Mouse (Mus musculus) cerebellum, postnatal 25 days (tissue): ENCODE measurements at regions not wholly inside any gene's neighbourhood (a gene's known extent, or its start where the extent isn't known, plus 50 kb on each side); places are given as distances from the start of the nearest gene placed in this dataset.
"Not testable (repeated sequence)": the region's sequence is repeated elsewhere in the genome, so short reads cannot be mapped to it uniquely, and the experiment has no call there.

Source experiments
- DNase-seq, 2 experiments: peaks; one replicate each; pipeline ENCODE4 v3.0.0; 2021; ENCODE audit warnings: mixed read lengths in 2 of 2

DNA sequence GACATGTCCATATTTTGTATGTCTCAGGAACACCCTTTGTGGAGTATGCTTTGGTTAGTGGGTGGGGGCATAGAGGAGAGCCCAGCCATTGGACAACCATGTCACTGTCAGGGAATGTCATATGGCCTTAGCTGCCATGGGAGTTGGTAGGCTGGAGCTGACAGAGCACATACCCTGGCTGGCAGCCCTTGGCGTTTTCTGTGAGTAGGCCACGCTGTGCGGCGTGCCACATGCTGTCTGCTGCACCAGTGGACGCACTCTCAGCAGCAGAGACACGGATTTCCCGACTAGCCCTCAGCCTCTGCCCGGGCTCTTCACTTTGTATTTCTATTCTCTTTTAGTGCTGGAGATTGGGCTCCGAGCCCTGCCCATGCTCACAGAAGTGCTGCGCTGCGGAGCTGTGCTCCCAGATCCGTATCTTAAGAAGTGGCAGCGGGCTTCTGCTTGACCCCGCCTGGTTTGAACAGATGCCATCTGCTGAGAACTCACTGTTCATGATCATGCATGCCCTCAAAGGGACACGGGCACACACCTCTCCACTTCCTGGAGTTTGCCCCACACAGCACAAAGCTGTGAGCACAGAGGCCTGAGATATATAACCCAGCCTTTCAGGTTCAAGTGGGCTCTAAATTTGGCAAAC, 160.1 kb downstream of the Sall1 start:
- peak; percentile 6 to 20 for DNase-seq

DNA sequence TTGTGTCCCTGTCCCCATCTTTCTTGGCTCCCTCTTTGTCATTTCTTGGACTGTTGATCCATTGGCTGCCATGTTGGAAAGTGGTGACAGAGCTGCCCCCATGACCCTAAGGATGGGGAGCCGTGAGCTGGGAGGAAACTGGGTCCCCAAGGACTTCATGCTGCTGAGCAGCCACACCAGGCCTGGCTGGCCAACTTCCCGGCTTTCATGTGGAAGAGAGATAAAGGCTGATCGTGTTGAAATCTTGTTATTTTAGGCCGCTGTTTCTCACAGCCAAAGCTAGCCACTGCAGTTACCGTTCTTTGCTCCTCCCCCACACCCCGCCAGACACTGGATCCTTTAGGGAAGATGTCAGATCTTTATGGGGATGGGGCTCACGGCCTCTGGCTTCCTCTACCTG, 164.1 kb downstream of the Sall1 start:
- DNase-seq, result no peak

DNA sequence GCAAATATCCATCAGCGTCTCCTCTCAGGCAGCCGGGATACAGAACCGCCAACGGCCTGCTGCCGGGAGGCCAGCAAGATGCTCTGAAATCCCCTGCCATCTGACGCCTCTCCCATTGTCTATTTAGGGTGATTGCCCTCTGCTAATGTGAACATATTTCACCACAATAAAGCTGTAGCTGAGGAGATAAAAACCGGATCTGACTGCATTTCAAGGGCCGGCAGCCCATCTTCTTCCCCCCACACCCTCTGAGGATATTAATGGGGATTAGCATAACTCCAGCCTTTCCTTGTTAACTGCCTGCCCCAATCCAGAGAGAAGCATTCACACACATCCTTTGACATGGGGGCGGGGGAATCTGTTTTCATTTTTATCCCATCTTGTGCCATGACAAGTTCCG, 166.0 kb downstream of the Sall1 start:
- no peak for DNase-seq

DNA sequence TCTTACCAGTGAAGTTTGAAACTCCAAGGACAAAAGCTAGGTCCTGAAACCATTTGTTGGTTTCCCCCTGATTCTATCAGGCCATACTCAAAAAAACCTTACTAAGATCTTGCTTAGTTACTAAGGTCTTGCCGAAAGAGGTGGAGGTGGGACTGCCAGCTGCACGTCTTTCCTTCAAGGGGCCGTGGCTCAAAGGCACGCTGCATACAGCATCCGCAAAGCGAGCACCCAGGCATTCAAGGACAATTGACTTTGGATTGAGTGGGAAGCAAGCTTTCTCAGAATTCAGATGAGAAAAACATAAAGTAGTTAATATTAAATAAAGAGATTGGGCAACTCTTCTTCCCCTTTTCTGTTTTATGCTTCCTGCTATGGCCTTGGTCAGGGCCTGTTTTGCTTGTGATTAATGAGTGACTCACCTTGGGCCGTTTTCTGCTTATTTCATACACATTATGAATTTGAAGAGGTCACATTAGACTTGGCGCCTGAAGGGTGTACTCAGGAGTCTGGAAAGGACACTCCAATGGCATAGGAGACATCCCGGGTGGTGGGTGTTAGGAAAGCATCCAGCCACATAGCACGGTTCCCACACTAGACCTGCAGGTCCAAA, 166.1 kb downstream of the Cyld start:
- no peak for DNase-seq

DNA sequence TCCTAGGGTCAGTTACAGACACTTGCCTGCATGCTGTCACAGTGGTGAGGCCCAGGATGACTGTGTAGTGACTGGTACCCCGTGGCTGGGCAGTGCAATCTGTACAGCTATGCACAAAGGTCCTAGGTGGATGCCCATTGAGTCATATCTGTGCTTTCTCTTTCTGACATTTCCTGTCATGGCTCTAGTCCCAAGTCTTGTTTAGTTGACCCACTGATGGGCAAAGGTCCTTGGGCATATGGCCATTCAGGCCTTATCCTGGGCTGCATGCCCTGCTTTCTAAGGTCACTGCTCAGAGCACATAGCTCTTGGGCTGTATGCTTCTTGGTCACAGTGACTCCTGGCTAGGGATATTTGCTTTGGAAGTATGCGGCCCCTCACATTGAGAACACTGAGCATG, 160.4 kb downstream of the Cyld start:
- no peak for DNase-seq

DNA sequence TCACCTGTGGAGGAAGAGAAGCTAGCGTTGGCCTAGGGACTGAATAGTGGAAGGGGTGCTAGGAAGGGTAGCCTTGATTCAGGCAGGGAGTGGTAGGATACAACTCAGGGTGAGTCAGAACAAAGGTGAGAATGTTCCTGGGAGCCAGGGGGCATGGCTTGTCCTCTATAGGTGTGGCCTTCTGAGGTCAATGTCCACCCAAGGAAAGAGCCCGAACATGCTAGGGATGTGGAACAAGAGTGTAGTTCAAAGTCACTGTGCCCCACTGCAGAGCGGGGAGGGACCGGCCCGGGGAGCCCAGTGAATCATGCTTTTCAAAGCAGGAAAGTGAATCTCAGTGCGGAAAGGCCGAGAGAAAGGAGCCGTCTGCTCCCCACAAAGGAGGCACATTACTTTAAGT, 156.4 kb downstream of the Cyld start:
- DNase-seq, result no peak

DNA sequence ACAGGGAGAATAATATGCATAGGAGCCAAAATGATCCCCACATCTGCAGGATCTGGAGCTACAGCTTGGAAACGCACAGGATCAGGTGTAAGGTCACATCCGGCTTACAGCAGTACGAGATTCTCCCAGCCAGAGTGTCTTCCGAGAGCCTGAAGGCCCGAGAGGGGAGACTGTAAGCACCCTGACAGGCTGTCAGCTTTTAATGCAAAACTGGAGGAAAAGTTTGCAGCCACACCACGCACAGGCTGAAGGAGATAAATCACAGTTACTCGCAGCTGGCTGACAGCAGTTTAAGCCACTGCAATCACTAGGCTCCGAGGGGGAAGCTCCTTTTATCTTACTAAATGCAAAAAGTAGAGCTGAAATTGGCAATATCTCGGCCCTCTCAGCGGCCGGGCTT, 149.1 kb downstream of the Cyld start:
- no peak for DNase-seq

DNA sequence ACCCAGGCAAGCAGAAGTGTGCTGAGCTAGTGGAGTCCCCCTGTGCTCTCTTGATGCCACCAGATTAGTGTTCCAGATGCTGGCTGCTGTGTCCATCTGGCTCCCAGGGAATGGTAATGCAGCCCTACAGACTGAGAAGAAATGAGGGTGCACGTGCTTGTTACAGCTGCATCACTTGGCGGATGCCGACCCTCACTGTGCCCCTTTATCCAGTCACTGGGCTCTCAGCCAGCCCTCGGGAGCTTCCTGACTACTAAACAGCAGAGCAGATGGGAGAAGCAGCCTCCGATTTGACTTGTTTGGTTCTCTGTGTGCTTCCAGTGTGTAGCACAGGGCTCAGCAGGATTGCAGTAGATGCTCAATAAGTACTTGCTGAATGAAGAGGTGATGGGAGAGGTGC, 147.5 kb downstream of the Cyld start:
- DNase-seq, result peak; percentile 8 to 23

DNA sequence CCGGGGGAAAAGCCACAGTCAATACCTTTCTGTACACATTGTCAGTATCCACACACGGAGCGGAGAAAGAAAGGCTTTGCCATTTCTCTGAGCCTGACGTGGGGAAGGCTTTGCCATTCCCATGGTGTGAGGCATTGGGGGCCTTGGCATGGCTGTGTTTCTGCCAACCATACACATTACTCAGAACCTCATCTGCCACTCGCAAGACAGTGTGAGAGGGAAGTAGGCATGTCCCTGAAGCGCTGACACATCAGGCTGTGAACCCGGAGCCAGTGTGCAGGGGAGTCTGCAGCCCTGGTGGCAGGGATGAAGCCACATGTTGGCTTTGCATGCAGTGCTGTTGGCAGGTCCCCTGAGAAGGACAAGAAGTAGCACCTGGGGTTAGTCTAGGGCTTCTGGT, 145.6 kb downstream of the Cyld start:
- no peak for DNase-seq

DNA sequence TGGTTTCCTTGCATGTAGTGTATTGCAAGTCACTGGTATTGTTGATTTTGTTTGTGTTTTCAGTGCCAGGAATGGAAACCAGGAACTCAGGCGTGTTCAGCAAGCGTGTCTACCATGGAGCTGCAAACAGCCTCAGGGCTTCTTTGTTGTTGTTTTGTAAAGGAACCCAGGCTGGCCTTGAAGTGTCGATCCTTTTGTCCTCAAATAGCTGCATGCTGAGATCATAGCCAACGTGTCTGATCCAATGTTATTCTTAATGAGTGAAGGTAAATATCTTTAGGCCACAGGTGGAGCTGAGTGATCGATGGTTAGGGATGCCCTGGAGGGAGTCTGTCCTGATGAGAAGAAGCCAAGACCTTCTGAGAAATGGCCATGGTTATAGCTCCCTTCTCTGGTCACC, 143.3 kb downstream of the Cyld start:
- no peak for DNase-seq

DNA sequence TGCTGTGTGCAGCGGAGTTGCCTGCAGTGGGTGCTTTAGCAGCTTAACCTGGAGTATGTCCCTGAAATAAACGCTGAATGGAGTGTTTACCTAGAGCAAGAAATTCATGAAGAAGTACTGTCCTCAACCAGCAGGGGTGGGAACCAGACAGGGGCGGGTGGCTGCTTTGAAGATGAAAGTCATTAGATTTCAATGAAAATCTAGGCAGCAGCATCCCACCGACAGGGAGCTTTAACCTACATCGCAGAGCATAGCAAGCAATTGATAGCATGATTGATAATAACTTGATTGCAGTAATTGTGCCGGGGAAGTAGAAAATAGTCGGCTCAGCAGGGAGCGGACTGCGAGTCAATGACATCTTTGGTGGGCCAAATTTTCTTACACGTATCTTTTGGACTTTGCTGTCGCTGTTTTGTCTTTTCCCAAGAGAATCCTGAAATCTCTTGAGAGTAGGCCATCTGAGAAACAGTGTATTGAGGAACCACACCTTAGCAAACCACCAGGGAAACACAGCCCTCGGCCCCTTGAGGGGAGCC, 139.0 kb downstream of the Cyld start:
- DNase-seq, result no peak

DNA sequence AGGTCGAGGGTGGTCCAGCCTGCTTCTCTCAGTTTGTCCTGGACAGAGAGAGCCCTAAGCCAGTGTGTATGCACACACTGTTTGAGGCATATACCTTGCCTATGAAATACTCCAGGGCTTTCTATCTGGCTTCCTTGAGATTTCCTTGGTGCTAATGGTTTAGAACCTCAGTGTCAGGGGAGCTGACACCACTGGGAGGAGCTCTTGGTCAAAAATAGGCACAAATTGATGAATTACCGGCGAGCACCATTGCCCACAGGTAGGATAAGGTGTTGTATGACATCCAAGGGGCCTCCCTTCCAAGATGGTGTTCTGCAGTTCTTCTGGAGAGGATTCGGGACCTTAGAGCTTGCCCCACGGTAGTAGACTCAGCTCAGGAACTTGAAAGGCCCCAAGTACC, 129.0 kb downstream of the Cyld start:
- no peak for DNase-seq

DNA sequence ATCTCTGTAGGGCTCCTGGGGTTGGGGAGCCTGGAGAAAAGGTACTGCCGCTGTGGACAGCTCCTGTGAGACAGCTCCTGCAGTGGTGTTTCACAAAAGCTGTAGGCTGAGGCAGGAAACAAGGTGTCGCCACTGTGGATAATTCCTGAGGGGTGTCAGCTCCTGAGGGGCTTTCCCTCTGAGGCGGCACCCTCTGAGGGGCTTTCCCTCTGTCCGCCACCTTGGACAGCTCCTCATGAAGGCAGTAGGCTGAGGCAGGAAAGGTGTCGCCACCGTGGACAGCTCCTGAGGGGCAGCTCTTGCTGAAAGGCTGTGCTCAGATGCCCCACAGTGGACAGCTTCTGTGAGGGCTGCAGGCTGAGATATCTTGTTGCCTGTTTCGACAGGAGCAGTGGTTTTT, 127.1 kb downstream of the Cyld start:
- no peak for DNase-seq

DNA sequence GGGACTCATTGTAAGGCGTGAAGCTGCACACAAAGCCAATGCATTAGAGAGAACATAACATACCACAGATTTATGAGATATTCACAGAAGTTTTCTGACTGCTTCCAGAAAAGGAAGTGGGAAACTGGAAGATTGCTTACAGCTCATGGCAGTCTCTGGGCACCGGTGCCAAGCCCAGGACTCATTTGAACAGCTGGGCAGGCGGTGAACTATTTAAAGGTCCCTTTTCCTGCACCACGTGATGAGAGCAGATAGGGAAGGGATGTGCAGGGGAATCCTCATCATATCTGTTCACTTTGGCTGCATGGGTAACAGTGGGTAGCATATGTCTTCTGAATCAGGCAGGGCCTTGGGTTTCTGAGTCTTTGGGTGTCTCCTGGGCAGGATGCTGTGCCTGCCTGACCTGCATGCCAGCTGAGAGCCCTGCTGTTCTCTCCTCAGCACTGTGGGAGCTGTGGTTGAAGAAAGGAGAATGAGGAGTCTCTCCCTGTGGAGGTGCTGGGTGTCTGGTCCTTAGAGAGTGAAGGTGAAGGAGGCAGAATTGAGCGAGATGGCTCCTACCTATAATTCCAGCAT, 123.5 kb downstream of the Cyld start:
- no peak for DNase-seq

DNA sequence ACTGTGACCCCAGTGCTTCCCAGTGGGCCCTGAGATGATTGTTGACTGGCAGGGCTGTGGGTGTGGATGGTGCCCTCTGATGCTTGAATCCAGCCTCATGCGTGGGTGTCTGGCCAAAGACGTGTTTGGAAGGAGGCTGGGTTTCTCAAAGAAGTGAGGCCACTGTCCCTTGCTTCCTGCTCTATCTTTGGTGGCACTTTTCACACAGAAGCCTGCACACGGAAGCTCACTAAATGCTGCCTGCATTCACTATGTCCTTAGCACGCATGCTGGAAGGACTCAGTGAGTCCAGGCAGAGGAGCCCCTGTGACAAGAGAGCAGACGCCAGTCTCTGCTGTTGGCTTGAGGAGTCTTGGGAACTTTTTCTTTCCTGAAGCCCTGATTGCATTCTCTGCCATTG, 119.6 kb downstream of the Cyld start:
- DNase-seq, result no peak

DNA sequence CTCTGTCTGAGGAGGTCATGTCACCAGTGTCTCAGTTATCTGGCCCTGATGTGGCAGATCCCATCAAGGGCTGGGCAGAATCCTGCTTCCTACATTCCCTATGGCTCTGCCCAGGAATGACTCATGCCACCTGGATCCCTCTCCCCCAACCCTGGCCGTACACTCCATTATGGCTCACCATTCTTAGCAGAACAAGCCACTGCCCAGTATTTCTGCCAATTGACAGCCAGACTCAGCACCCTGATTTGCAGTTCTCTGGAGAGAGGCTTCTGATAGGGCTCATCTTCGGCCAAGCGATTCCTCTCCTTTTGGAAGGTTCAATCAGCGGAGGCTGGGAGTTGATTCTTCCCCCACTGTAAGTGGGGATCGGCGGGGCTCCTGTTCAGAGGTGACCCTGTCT, 117.4 kb downstream of the Cyld start:
- no peak for DNase-seq

DNA sequence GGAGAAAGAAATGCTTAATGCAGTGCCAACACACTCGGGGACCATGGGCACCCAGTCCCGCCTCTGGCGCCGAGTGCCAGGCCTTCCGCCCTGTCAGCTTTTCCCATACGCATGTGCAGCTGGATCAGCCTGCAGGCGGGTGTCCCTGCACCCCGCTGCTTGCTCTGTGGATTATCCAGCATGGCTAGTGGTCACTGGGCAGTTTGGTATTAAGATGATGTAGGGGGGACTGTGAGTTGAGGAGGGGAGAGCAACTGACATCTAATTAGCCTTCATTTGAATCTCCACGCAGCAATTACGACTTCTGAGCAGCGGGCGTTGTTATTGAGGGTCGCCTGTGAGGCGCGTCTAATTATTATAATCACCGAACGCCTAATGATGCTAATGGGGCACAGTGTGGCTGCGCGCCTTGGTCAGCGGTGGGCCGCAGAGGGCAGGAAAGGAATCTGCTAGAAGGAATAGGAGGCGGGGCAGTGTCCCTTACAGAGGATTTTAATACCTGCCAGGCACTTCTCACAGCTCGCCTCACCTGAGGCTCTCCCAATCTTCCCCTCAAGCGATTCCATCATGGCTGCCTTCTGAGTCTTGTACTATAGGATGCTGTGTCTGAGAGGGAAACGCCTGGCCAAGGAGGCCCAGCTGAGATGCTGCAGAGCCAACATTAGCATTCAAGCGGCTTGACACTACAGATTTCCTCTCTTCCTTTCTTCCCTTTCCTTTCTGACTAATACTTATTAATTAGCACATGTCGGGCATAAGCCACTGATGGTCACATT, 116.3 kb downstream of the Cyld start:
- DNase-seq, result no peak

DNA sequence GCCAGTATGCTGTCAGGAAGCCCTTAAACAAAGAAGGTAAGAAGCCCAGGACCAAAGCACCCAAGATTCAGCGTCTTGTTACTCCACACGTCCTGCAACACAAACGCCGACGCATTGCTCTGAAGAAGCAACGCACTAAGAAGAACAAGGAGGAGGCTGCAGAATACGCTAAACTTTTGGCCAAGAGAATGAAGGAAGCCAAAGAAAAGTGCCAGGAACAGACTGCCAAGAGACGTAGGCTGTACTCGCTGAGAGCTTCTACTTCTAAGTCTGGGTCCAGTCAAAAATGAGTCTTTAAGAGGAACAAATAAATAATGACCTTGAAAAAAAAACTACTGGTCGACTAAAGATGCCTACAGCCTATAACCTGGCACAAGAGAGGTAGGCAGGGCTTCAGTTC, 110.0 kb downstream of the Cyld start:
- DNase-seq, result not testable (repeated sequence)
